Mouse (Mus musculus) heart, postnatal 0 days (tissue): ENCODE results near the gene Lrrc74b. TPM values are rescaled to one million over a fixed set of nuclear protein-coding genes. Genes with fewer than 3 reads are reported as not detected.
"Not testable (repeated sequence)": the region's sequence is repeated elsewhere in the genome, so short reads cannot be mapped to it uniquely, and the experiment has no call there.

ENCODE experiments used
- ATAC-seq: fragments of 200-750 bp; cut with Nextera tagmentation; 2 replicates; pipeline ENCODE4 v1.8.0; 2017; ENCODE audit warnings: low read depth, moderate number of reproducible peaks, moderate library complexity; ENCODE audit not compliant: insufficient read depth
- DNase-seq: peaks from one replicate; pipeline ENCODE4 v3.0.0-alpha.2; 2016; ENCODE audit warnings: low spot score
- H3K27ac ChIP-seq: fragments of 300-500 bp; sonication (generic); 2 replicates; pipeline ENCODE4 v1.5.1; 2014; ENCODE audit warnings: low read depth, mild to moderate bottlenecking
- H3K27me3 ChIP-seq: fragments of 300-500 bp; sonication (generic); 2 replicates; pipeline ENCODE4 v1.6.1; 2014; ENCODE audit warnings: low read length, mixed read lengths; ENCODE audit not compliant: control insufficient read depth, insufficient read depth
- H3K36me3 ChIP-seq: fragments of 300-500 bp; sonication (generic); replicated peaks from 2 replicates; pipeline ENCODE4 v1.6.1; 2014; ENCODE audit warnings: low read length, mixed read lengths; ENCODE audit not compliant: control insufficient read depth, insufficient read depth
- H3K4me1 ChIP-seq: fragments of 300-500 bp; sonication (generic); 2 replicates; pipeline ENCODE4 v1.6.1; 2014; ENCODE audit warnings: antibody characterized with exemption; ENCODE audit not compliant: control insufficient read depth, insufficient read depth
- H3K4me2 ChIP-seq: fragments of 300-500 bp; sonication (generic); 2 replicates; pipeline ENCODE4 v1.6.1; 2014; ENCODE audit warnings: low read depth, mild to moderate bottlenecking, low read length, moderate library complexity
- H3K4me3 ChIP-seq: fragments of 300-500 bp; sonication (generic); 2 replicates; pipeline ENCODE4 v1.5.1; 2014; ENCODE audit warnings: low read depth, low read length
- H3K9ac ChIP-seq: fragments of 300-500 bp; sonication (generic); replicated peaks from 2 replicates; pipeline ENCODE4 v1.6.1; 2014; ENCODE audit warnings: low read depth, low read length, mixed read lengths
- H3K9me3 ChIP-seq: fragments of 300-500 bp; sonication (generic); replicated peaks from 2 replicates; pipeline ENCODE4 v1.6.1; 2016; ENCODE audit warnings: low read length; ENCODE audit not compliant: control insufficient read depth
- CTCF ChIP-seq: IDR thresholded peaks from 2 replicates; pipeline ENCODE4 v1.5.1; 2016; ENCODE audit warnings: antibody characterized with exemption, control low read depth, low read depth
- EP300 ChIP-seq: IDR thresholded peaks from 2 replicates; pipeline ENCODE4 v1.6.1; 2016; ENCODE audit warnings: antibody characterized with exemption, low read depth
- WGBS: fragments of 180-500 bp; shearing (Covaris S2); extraction: QIAGEN DNeasy Blood & Tissue Kit; methylation state at CpG from one replicate; pipeline ENCODE4 v1.1.7; 2014; 5-methylcytosine and 5-hydroxymethylcytosine counted together
- polyA plus RNA-seq: library from polyadenylated mRNA; unstranded; fragments of >200 nt; fragmentation: Nextera tagmentation; extraction: Ambion mirVana; gene quantifications from 2 replicates; pipeline ENCODE4 v1.2.1, GENCODE M21; 2015
- total RNA-seq: library from RNA; depleted of rRNA; stranded (reverse); fragments of >200 nt; gene quantifications from 2 replicates; pipeline ENCODE4 v1.2.3, GENCODE M21; 2014; ENCODE audit warnings: low replicate concordance

The Lrrc74b gene
- total and polyA plus RNA-seq, 2 experiments from 2014 or later, result 0.10 TPM; not detected in 1

GRCm38 (mm10) chr16:17558811-17559210 is 2.2 kb downstream of the Lrrc74b start:
- H3K9ac ChIP-seq, result no peak overlapping the region
- peaks cover 25% of the 10 kb centered on the region for H3K4me1 ChIP-seq
- H3K9me3 ChIP-seq, result no peaks in the 10 kb centered on the region
- WGBS, result 4% methylated on average over 5 of the region's 5 CpGs
- H3K27me3 ChIP-seq, result 0 out of 2 replicates have a peak, but pooled peaks cover 11% of the 10 kb centered on the region
- no peaks in the 10 kb centered on the region for H3K36me3 ChIP-seq
- H3K27ac ChIP-seq, result no peak overlapping the region
- no peak for DNase-seq
- ATAC-seq, result no peak
- peak overlapping the region; percentile 21; the same call in 1 of the 2 replicates for H3K4me2 ChIP-seq
- H3K4me3 ChIP-seq, result no peak overlapping the region
- TF ChIP-seq CTCF, result no peak
- no peak for TF ChIP-seq EP300

- peak; percentile 53 for DNase-seq
- H3K4me2 ChIP-seq, result 0 out of 2 replicates have a peak overlapping the region, but pooled peaks have one; percentile 3
- 2% methylated on average over 5 of the region's 5 CpGs for WGBS
Measured at GRCm38 (mm10) chr16:17557947-17558480, 3.0 kb downstream of the Lrrc74b start.

DNA sequence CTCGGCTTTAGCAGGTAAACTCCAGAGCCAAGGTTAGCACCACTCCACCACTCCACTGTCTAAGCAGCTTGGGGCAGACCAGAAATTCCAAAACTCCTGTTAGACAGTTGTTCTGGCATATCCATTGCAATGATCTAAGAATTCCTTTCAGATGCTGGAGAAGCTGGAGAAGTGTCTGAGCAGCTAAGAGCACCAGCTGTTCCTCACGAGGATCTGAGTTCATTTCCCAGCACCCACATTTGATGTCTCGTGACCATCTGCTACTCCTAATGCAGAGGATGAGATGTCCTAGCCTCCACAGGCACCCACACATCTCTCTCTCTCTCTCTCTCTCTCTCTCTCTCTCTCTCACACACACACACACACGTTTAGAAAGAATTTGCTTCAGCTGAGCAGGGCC is 4.1 kb downstream of the Lrrc74b start:
- Histone ChIP-seq H3K36me3 (no peaks in the 10 kb centered on the region), H3K4me1 (peaks cover 26% of the 10 kb centered on the region), H3K9me3 (no peaks in the 10 kb centered on the region), H3K27me3 (0 out of 2 replicates have a peak, but pooled peaks cover 6% of the 10 kb centered on the region), H3K9ac (no peak overlapping the region), H3K4me2 (no peak overlapping the region), H3K4me3 (no peak overlapping the region), H3K27ac (no peak overlapping the region)
- TF ChIP-seq EP300 (no peak), CTCF (no peak)
- WGBS, result 52% methylated on average over 4 of the region's 4 CpGs
- ATAC-seq (no peak), DNase-seq (no peak)

More at GRCm38 (mm10) chr16:17557947-17558480, 3.0 kb downstream of the Lrrc74b start:
- ATAC-seq, result peak; percentile 36; the same call in 1 of the 2 replicates
- Histone ChIP-seq H3K36me3 (no peaks in the 10 kb centered on the region), H3K4me1 (peaks cover 29% of the 10 kb centered on the region), H3K4me3 (no peak overlapping the region), H3K27ac (no peak overlapping the region), H3K9me3 (no peaks in the 10 kb centered on the region), H3K27me3 (0 out of 2 replicates have a peak, but pooled peaks cover 11% of the 10 kb centered on the region), H3K9ac (no peak overlapping the region)
- TF ChIP-seq EP300, result no peak
- TF ChIP-seq CTCF, result peak; percentile 96

DNA sequence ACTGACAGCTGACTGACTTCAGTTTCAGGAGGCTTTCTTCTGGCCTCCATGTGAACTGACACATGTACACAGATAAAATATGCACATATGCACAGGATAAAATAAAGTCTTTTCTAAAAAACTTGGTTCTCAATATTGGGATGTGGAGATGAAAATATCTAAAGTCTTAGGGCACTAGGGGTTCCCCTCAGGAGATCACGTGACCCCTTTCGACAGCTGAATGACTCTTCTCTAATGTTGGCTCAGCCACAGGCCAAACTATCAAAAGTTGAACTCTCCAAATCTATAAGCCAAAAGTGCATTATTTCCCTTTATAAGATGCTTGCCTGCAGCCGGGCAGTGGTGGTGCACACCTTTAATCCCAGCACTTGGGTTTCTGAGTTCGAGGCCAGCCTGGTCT is 4.9 kb downstream of the Lrrc74b start:
- Histone ChIP-seq H3K36me3 (no peaks in the 10 kb centered on the region), H3K4me2 (no peak overlapping the region), H3K27ac (no peak overlapping the region), H3K4me1 (peaks cover 21% of the 10 kb centered on the region), H3K4me3 (no peak overlapping the region), H3K27me3 (0 out of 2 replicates have a peak, but pooled peaks cover 6% of the 10 kb centered on the region), H3K9me3 (no peaks in the 10 kb centered on the region), H3K9ac (no peak overlapping the region)
- DNase-seq, result no peak
- ATAC-seq, result no peak
- 82% methylated on average over 4 of the region's 4 CpGs for WGBS
- TF ChIP-seq EP300, result no peak
- TF ChIP-seq CTCF, result no peak

- Histone ChIP-seq H3K4me2 (peak overlapping the region; percentile 49; the same call in 1 of the 2 replicates), H3K27ac (peak overlapping the region; percentile 28; the same call in 1 of the 2 replicates), H3K4me1 (peaks cover 21% of the 10 kb centered on the region)
- not testable (repeated sequence) for H3K4me3 ChIP-seq, H3K36me3 ChIP-seq, DNase-seq, H3K9ac ChIP-seq, H3K9me3 ChIP-seq, H3K27me3 ChIP-seq
- peak; percentile 37; the same call in 1 of the 2 replicates for ATAC-seq
- 20% methylated on average over 4 of the region's 4 CpGs for WGBS
Measured at GRCm38 (mm10) chr16:17554702-17555101, 6.3 kb downstream of the Lrrc74b start.
